Mouse (Mus musculus) T-cell, adult 2 months (primary cell): ENCODE results near the gene Rptor.

Experiments
- DNase-seq: peaks from one replicate; pipeline ENCODE4 v3.0.0; 2022; ENCODE audit warnings: low spot score

Rptor gene

GRCm38 (mm10) chr11:119692196-119692910 is 89.6 kb downstream of the Rptor start:
- peak; percentile 16 for DNase-seq

- no peak for DNase-seq
These were observed 90.2 kb downstream of the Rptor start for GRCm38 (mm10) chr11:119692911-119693261.

GRCm38 (mm10) chr11:119694146-119694860 is 91.6 kb downstream of the Rptor start:
- no peak for DNase-seq

GRCm38 (mm10) chr11:119696401-119696800 is 93.7 kb downstream of the Rptor start:
- no peak for DNase-seq

GRCm38 (mm10) chr11:119705381-119706066 is 102.8 kb downstream of the Rptor start:
- no peak for DNase-seq

- no peak for DNase-seq
These were observed 104.6 kb downstream of the Rptor start for GRCm38 (mm10) chr11:119707259-119707658.

- DNase-seq: no peak
These were observed 106.5 kb downstream of the Rptor start for GRCm38 (mm10) chr11:119709239-119709638.

- no peak for DNase-seq
These were observed 107.6 kb downstream of the Rptor start for GRCm38 (mm10) chr11:119710338-119710737.

GRCm38 (mm10) chr11:119710822-119711221 is 108.1 kb downstream of the Rptor start:
- no peak for DNase-seq

- DNase-seq: no peak
These were observed 112.7 kb downstream of the Rptor start for GRCm38 (mm10) chr11:119715437-119715836.

GRCm38 (mm10) chr11:119715841-119716596 is 113.3 kb downstream of the Rptor start:
- DNase-seq: no peak

GRCm38 (mm10) chr11:119718115-119718514 is 115.4 kb downstream of the Rptor start:
- DNase-seq: no peak

GRCm38 (mm10) chr11:119720101-119721048 is 117.7 kb downstream of the Rptor start:
- DNase-seq: no peak

- no peak for DNase-seq
These were observed 122.0 kb downstream of the Rptor start for GRCm38 (mm10) chr11:119724709-119725108.

GRCm38 (mm10) chr11:119731382-119731781 is 128.7 kb downstream of the Rptor start:
- no peak for DNase-seq

GRCm38 (mm10) chr11:119732362-119732761 is 129.7 kb downstream of the Rptor start:
- no peak for DNase-seq

- DNase-seq: no peak
These were observed 130.4 kb downstream of the Rptor start for GRCm38 (mm10) chr11:119732961-119733656.

GRCm38 (mm10) chr11:119733657-119733990 is 130.9 kb downstream of the Rptor start:
- DNase-seq: no peak

GRCm38 (mm10) chr11:119735152-119735551 is 132.4 kb downstream of the Rptor start:
- DNase-seq: no peak

- DNase-seq: no peak
These were observed 136.5 kb downstream of the Rptor start for GRCm38 (mm10) chr11:119738990-119739846.
